Mouse (Mus musculus) forebrain, embryonic 12.5 days (tissue): ENCODE data around the gene Fscn3. TPM values are rescaled to one million over a fixed set of nuclear protein-coding genes. Genes with fewer than 3 reads are reported as not detected.

ENCODE experiments used
- ATAC-seq: fragments of 200-750 bp; cut with Nextera tagmentation; 2 replicates; pipeline ENCODE4 v1.8.0; 2017; ENCODE audit warnings: moderate TSS enrichment; ENCODE audit not compliant: low FRiP score
- H3K27ac ChIP-seq: fragments of 300-500 bp; sonication (generic); 2 replicates; pipeline ENCODE4 v1.5.1; 2016; ENCODE audit warnings: mild to moderate bottlenecking
- H3K27me3 ChIP-seq: fragments of 300-500 bp; sonication (generic); 2 replicates; pipeline ENCODE4 v1.6.1; 2016; ENCODE audit warnings: mild to moderate bottlenecking
- H3K36me3 ChIP-seq: fragments of 300-500 bp; sonication (generic); replicated peaks from 2 replicates; pipeline ENCODE4 v1.6.1; 2016; ENCODE audit warnings: mild to moderate bottlenecking
- H3K4me1 ChIP-seq: fragments of 300-500 bp; sonication (generic); 2 replicates; pipeline ENCODE4 v1.6.1; 2016
- H3K4me2 ChIP-seq: fragments of 300-500 bp; sonication (generic); 2 replicates; pipeline ENCODE4 v1.6.1; 2016; ENCODE audit warnings: mild to moderate bottlenecking, moderate library complexity
- H3K4me3 ChIP-seq: fragments of 300-500 bp; sonication (generic); replicated peaks from 2 replicates; pipeline ENCODE4 v1.5.1; 2016; ENCODE audit warnings: mild to moderate bottlenecking
- H3K9ac ChIP-seq: fragments of 300-500 bp; sonication (generic); 2 replicates; pipeline ENCODE4 v1.6.1; 2016; ENCODE audit warnings: mild to moderate bottlenecking
- H3K9me3 ChIP-seq: fragments of 300-500 bp; sonication (generic); 2 replicates; pipeline ENCODE4 v1.6.1; 2016
- WGBS: fragments of 180-500 bp; shearing (Covaris S2); methylation state at CpG from one replicate; pipeline ENCODE4 v1.1.7; 2016; 5-methylcytosine and 5-hydroxymethylcytosine counted together
- polyA plus RNA-seq: library from polyadenylated mRNA; unstranded; fragments of >200 nt; fragmentation: Nextera tagmentation; extraction: Ambion mirVana; gene quantifications from 2 replicates; pipeline ENCODE4 v1.2.1, GENCODE M21; 2016

Gene Fscn3
- polyA plus RNA-seq, 1 experiment from 2014 or later = not detected

DNA sequence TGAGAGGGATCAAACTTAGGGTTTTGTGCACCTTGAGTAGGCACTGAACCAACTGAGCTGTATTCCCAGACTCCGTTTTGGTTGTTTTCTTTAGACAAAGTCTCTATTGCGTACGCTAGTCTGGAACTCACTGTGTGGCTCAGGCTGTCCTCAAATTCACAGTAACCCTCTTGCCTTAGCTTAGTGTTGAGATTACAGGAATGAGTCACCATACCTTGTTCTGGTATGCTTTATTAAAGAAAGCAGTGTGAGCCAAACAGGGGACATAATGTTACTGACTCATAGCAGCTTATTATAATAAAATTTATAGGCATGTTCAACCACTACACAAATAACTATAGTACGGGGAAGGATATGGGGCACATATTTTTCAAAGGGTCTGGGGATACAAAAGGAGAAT, 46.6 kb downstream of the Fscn3 start:
- no peak for ATAC-seq
- no peaks in the 10 kb centered on the region for H3K27me3 ChIP-seq
- WGBS = 95% methylated on average over 4 of the region's 4 CpGs
- no peaks in the 10 kb centered on the region for H3K36me3 ChIP-seq
- H3K27ac ChIP-seq = no peak overlapping the region
- H3K4me3 ChIP-seq = no peak overlapping the region
- H3K4me2 ChIP-seq = no peak overlapping the region
- H3K4me1 ChIP-seq = peaks cover 4% of the 10 kb centered on the region
- H3K9me3 ChIP-seq = no peaks in the 10 kb centered on the region
- no peak overlapping the region for H3K9ac ChIP-seq

DNA sequence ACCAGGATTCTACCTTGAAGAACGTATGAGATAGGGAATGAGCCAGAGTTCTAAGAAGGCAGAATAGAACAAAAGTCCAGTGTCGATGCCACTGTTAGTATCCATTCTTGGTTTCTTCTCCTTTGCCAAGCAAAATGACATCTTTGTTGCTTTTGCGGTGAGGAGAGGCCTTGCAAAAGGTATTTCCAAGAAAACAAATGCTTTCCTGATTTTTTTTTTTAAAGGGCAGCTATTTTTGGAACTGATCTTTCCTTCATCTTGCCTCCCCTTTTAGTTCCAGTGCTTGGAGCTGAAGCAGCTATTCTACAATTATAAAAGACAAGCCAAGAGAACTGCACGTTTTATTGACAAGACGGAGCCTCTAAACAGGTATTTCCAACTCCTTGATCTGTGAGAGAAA, 47.2 kb downstream of the Fscn3 start, which contains the start of gene Snd1:
Snd1 (plus strand) TSS at position 301 of the 400 bp plus-strand sequence.
- H3K9ac ChIP-seq = no peak within 1 kb of the TSS
- no peaks in the 10 kb centered on the region for H3K9me3 ChIP-seq
- 89% methylated on average over 5 of the region's 5 CpGs for WGBS
- peaks cover 7% of the 10 kb centered on the region for H3K4me1 ChIP-seq
- ATAC-seq = no peak
- no peaks in the 10 kb centered on the region for H3K36me3 ChIP-seq
- H3K27ac ChIP-seq = no peak within 1 kb of the TSS
- H3K4me3 ChIP-seq = no peak within 1 kb of the TSS
- no peaks in the 10 kb centered on the region for H3K27me3 ChIP-seq
- no peak within 1 kb of the TSS for H3K4me2 ChIP-seq

DNA sequence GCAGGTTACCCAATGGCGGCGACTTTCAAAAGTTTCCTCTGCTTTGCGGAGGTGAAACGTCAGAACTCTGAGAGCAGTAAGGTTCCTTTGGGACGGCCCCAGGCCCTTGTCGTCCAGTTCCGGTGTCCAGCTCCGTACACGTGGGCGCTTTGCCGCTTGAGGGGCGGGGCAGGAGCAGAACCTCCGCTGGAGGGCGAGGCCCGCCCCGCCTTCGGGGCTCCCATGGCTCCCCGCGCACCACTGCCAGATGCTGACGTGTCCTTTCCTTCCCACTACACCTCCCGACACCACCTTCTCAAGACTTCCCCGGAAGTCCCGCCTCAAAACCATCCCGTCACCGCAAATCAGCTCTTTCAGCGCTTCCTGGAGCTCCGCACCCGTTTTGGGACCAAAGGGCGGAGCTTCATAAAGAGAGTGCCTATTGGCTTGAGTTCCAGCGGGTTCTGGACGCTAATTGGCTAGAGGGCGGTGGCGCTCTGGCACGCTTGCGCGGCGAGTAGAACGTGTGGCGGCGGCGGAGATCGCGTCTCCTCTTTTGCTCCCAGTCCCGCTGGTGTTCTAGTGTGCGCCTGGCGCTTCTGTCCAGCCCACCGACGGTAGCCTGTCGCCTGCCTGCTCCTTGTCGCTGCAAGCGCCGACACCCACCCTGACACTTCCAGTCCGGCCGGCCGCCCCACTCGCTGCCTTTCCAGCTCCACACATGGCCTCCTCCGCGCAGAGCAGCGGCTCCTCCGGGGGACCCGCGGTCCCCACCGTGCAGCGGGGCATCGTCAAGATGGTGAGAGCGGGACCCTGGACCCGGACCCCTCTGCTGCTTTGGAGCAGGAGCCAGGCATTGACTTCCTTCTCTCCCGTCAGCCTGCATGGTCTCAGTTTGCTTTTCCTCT, 52.5 kb downstream of the Fscn3 start:
- peaks cover 32% of the 10 kb centered on the region for H3K4me1 ChIP-seq
- H3K36me3 ChIP-seq = peaks cover under 1% of the 10 kb centered on the region; the same call in 1 of the 2 replicates
- peak overlapping the region; percentile 88 for H3K9ac ChIP-seq
- H3K4me3 ChIP-seq = peak overlapping the region; percentile 90
- WGBS = under 1% methylated on average over 68 of the region's 68 CpGs
- peak overlapping the region; percentile 67 for H3K4me2 ChIP-seq
- H3K27ac ChIP-seq = peak overlapping the region; percentile 78
- H3K27me3 ChIP-seq = no peaks in the 10 kb centered on the region
- H3K9me3 ChIP-seq = no peaks in the 10 kb centered on the region
- ATAC-seq = peak; percentile 99

DNA sequence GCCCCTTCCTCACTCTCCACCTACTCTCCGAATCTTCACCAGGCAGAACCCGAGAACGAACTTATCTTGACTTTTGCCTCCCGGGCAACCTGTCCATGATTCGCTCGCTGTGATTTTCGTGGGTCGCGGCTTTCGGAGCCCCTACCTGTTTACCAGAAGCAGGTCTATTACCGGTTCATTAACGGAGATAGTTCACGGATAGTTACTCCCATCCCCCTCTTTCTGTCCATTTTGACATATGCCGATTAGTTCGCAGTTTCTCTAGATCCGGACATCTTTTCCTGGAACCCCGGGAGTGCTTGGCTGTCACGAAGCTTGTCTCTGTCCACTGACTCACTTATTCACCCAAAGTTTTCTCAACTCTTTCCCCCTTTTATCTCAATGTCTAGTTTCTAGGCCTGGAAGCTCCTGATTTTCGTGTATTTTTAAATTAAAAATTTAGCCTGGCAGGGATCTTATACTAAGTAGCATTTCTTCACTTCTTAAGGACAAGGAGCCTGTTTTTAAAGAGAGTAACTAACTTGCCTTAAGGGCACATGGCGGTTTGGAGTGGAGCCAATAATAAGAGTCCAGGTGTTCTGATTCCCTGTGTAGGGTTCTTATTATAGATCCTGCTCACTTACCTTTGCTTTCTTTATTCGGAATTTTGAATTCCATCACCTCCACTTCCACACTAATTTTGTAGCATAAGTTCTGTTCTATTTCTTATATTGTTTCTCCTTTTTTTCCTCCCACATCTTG, 53.3 kb downstream of the Fscn3 start:
- Histone ChIP-seq H3K27ac (peak overlapping the region; percentile 78; the same call in 1 of the 2 replicates), H3K9me3 (no peaks in the 10 kb centered on the region), H3K4me2 (peak overlapping the region; percentile 67), H3K4me1 (peaks cover 32% of the 10 kb centered on the region), H3K36me3 (peaks cover 4% of the 10 kb centered on the region; the same call in 1 of the 2 replicates), H3K27me3 (no peaks in the 10 kb centered on the region), H3K4me3 (peak overlapping the region; percentile 90), H3K9ac (peak overlapping the region; percentile 88)
- 7% methylated on average over 21 of the region's 21 CpGs for WGBS
- ATAC-seq = no peak

DNA sequence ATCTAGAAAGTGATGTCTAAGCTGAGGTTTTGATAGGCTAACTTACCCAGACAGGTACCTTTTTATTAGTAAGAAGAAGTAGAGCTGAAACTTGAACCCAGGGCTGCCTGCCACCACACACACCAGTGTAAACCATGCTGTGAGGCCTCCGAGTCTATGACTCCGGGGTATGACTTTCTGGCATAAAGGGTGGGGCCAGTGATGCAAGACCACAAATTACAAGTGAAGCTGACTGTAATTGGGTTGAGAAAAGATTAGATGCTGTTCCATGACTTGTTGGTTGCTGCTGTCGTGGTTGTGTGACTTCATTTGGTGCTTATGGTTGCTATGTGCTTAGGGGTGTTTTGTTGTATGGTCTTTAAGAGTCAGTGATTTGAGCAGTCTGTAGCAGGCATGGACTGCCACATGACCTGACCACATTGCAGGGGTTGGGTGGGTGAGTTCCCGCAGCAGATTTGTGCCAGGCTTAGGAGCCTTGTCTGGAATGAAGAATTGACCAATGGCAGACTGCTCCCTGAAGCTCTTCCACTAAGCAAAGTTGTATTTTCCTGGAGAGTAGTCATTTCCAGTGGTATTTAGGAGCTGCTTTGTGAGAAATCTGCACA, 55.2 kb downstream of the Fscn3 start:
- Histone ChIP-seq H3K4me1 (peaks cover 32% of the 10 kb centered on the region), H3K27ac (no peak overlapping the region), H3K9ac (0 out of 2 replicates have a peak overlapping the region, but pooled peaks have one; percentile 12), H3K9me3 (no peaks in the 10 kb centered on the region), H3K4me3 (no peak overlapping the region), H3K36me3 (peaks cover 4% of the 10 kb centered on the region; the same call in 1 of the 2 replicates), H3K4me2 (no peak overlapping the region), H3K27me3 (no peaks in the 10 kb centered on the region)
- 85% methylated on average over 4 of the region's 4 CpGs for WGBS
- ATAC-seq = no peak

DNA sequence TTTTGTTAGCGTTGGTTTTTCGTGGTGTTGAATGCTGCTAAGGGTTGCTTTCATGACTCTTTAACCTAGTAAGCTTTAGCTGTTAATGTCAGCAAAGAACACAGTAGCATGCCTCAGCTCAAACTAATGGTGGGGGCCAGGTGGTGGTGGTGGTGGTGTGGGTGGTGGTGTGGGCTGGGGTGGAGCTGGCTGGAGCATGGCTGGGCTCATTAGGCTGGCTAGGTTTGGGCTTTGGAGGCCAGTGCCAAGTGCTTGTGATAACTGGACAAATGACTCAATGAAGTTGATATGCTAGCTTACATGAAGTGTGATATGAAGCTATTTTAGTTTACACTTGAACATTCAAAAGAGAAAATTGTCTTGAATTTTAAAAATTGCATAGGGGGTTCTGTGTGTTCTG, 58.4 kb downstream of the Fscn3 start:
- Histone ChIP-seq H3K9ac (no peak overlapping the region), H3K27ac (no peak overlapping the region), H3K4me1 (peaks cover 21% of the 10 kb centered on the region), H3K4me3 (no peak overlapping the region), H3K4me2 (no peak overlapping the region), H3K36me3 (peaks cover 11% of the 10 kb centered on the region), H3K9me3 (no peaks in the 10 kb centered on the region), H3K27me3 (no peaks in the 10 kb centered on the region)
- 92% methylated on average over 2 of the region's 2 CpGs for WGBS
- ATAC-seq = no peak

DNA sequence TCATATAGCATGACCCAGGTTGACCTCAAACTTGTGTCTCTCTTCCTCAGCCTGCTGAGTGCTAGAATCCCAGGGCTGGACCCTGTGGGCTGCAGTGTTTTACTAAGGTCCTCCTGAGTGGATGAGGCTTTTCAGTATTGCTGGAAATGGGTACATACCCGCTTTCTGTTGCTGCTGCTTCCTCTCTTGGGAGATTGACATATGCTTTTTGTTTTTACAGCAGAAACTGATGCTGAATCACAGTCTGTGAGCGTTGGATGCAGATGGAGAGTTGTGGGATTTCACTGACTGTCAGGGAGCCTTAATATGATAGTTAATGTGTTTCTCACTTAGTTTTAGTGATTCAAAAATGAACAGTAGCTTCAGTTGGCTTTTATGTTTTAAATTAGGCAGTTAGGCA, 58.9 kb downstream of the Fscn3 start:
- Histone ChIP-seq H3K9me3 (no peaks in the 10 kb centered on the region), H3K27ac (no peak overlapping the region), H3K27me3 (no peaks in the 10 kb centered on the region), H3K4me1 (peaks cover 17% of the 10 kb centered on the region), H3K4me3 (no peak overlapping the region), H3K36me3 (peaks cover 11% of the 10 kb centered on the region), H3K9ac (no peak overlapping the region), H3K4me2 (no peak overlapping the region)
- WGBS = 85% methylated on average over 2 of the region's 2 CpGs
- ATAC-seq = no peak

DNA sequence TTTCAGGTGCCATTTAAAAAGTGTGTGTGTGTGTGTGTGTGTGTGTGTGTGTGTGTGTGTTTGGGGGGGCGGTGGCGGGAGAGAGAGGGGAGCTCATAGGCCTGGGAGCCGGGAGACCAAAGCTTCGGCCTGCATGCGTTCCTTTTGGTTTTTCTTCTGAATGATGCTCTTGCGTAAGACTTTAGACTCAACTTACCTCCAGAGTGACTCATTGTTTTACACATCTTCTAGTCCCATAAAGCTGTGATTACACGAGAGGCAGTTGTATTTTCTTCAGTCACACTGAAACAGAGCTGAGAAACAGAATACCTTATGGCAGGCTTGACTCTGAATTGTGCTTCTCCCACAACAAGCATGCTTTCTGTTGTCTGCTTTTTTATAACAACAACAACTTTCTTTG, 59.3 kb downstream of the Fscn3 start:
- no peaks in the 10 kb centered on the region for H3K9me3 ChIP-seq
- no peak overlapping the region for H3K4me2 ChIP-seq
- peaks cover 12% of the 10 kb centered on the region for H3K4me1 ChIP-seq
- no peaks in the 10 kb centered on the region for H3K27me3 ChIP-seq
- WGBS = 91% methylated on average over 7 of the region's 7 CpGs
- H3K27ac ChIP-seq = no peak overlapping the region
- ATAC-seq = no peak
- no peak overlapping the region for H3K9ac ChIP-seq
- H3K36me3 ChIP-seq = peaks cover 11% of the 10 kb centered on the region
- H3K4me3 ChIP-seq = no peak overlapping the region

Other genes starting within 250 kb of the Fscn3 start
- gene Zfp800, start 29.8 kb upstream of the Fscn3 start, polyA plus RNA-seq = 28.1 and 28.4 TPM in 2 replicates
- 288 and 291 TPM in 2 replicates for gene Arf5, start 4.2 kb upstream of the Fscn3 start, polyA plus RNA-seq
- gene Gcc1, start 601 bp downstream of the Fscn3 start, polyA plus RNA-seq = 14.8 and 16.2 TPM in 2 replicates
- 0.14 TPM in 1 of 2 replicates, not detected in the other for gene Pax4, start 21.6 kb downstream of the Fscn3 start, polyA plus RNA-seq
- 104 and 109 TPM in 2 replicates for gene Snd1, start 47.4 kb downstream of the Fscn3 start, polyA plus RNA-seq